Mouse (Mus musculus) left cerebral cortex, adult 18-20 months (tissue): ENCODE measurements at regions not wholly inside any gene's neighbourhood (a gene's known extent, or its start where the extent isn't known, plus 50 kb on each side); places are given as distances from the start of the nearest gene placed in this dataset.

Experiments used
- DNase-seq, 2 experiments: peaks; one replicate each; pipeline ENCODE4 v3.0.0; 2021 to 2022; ENCODE audit warnings: low spot score in 2 of 2, mixed read lengths in 1 of 2

GRCm38 (mm10) chr15:57644331-57644953 is 167.0 kb upstream of the Slc22a22 start:
- peak; percentile 6 to 12 for DNase-seq

- no peak for DNase-seq
Observed at GRCm38 (mm10) chr15:57639115-57639514, 161.7 kb upstream of the Slc22a22 start.

GRCm38 (mm10) chr15:57633067-57633466 is 155.6 kb upstream of the Slc22a22 start:
- peak; percentile 38 to 49 for DNase-seq

GRCm38 (mm10) chr15:57632537-57632936 is 155.1 kb upstream of the Slc22a22 start:
- no peak for DNase-seq

DNA sequence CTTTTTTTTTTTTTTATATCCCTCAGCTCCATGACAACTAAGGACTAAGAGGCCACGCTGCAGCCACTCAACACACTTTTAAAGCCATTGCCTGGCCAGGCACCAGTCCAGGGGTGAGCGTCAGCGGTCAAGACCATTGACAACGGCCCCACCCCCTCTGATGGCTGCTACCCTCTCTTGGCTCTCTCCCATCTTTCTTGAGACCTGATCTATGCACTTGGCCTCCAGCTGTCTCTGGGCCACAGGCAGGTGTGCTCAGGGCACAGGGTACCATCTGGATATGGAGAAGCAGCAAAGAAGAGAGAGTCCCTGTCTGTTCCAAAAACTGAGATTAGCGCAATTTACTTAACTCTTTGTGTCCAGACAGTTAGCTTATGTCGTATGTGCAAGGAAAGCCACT is 141.0 kb upstream of the Slc22a22 start:
- no peak for DNase-seq

DNA sequence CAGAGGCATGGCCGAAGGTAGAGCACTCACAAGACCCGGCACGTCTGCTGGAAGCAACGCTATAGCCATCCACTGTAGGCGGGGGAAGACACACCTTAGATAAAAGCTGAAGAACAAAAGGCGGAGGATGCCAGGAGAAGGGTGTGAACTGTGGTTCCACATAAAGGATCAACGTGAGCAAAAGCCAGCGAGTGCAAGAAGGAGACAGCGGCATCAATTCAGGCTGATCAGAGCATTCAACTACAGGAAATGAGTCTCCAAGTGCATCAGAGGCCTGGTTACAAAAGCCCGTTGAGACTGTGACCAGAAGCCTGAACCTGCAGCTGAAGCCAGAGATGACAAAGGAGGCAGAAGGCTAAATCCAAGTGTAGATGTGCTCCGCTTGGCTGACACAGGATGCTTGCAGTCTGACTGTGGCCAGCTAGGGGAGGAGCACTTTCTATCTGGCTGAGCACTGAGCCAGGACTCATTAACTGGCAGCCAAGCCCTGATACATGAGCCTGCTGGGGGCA is 139.5 kb upstream of the Slc22a22 start:
- no peak for DNase-seq

- DNase-seq, result no peak
Observed at GRCm38 (mm10) chr15:57610006-57610405, 132.6 kb upstream of the Slc22a22 start.

DNA sequence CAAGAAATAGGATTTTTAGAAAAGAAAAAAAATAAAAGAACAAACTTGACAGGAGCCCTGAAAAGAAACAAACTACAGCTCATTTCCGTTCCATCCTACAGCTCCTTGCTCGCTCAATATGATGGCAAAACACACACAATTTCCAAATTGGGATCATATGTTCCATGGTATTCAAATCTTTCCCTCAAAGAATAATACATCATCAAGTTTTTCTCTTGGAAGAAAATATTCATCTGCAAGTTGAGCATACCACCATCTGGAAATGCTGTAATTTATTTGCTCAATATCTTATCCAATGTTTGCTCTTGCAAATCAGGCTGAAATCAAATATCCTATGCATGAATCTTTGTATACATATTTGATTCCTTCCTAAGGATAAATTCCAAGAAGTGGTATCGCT is 131.1 kb upstream of the Slc22a22 start:
- DNase-seq, result no peak

DNA sequence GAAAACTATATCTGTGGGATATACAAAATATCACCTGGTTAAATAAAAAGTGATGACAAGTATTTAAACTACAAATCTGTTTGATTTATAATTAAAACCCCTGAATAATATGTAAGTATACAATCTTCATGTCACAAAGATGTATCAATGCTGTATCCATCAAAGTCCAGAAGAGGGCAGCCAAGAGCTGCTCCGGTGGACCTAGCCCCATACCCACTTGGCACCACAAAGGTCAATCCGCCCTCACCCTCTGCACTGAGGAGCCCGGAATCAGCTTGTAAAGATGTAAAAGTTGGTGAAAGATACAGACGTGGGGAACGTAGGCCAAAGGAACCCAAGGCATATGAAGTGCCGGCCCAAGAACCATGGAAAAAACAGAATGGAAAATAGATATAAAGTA is 123.1 kb upstream of the Slc22a22 start:
- DNase-seq, result peak; percentile 38 to 56

- DNase-seq, result no peak
Observed at GRCm38 (mm10) chr15:57593326-57594004, 116.0 kb upstream of the Slc22a22 start.

- DNase-seq, result peak in 1 of 2 experiments; percentile 4
Observed at GRCm38 (mm10) chr15:57590597-57591219, 113.3 kb upstream of the Slc22a22 start.

- DNase-seq, result peak in 1 of 2 experiments; percentile 3
Observed at GRCm38 (mm10) chr15:57589404-57590377, 112.3 kb upstream of the Slc22a22 start.

- DNase-seq, result no peak
Observed at GRCm38 (mm10) chr15:57585411-57585810, 108.0 kb upstream of the Slc22a22 start.

- DNase-seq, result no peak
Observed at GRCm38 (mm10) chr15:57584498-57584897, 107.1 kb upstream of the Slc22a22 start.

DNA sequence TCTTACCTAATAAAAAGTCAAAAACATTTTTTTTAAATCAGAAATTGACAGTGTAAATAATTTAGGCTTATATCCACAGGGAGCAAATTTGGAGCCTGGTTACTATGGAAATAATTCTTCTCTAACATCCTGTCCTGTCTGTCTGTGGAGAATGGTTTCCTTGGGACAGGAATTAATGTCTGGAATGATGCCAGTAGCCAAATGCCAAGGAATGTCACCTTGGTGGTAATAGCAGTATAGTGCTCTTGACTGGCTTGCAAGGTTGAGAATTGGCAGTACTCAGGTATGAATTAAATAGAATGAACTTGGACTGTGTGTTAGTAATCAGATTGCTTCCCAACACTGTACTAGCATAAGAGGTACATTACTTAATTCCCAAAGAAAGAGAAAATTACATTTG is 103.8 kb upstream of the Slc22a22 start:
- no peak for DNase-seq

DNA sequence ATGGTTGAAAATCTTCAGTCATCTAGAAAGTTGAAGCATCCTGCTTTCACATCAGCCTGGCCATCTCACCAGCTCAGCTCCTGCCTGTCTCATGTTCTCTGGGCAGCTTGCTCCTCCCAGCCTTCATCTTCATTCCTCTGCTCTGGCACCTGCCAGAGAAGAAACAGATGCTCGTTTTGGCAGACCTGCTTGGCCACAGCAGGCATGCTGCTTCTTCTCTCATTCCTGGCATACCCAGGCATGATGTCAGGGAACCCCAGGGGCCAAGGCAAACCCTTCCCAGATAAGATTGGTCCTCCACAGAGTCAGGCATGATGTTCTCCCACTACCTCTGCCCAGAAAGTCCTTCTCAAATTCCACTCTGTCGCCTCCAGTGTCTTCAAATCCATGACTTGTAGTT is 101.4 kb upstream of the Slc22a22 start:
- DNase-seq, result no peak

GRCm38 (mm10) chr15:57574080-57574618 is 96.7 kb upstream of the Slc22a22 start:
- no peak for DNase-seq

DNA sequence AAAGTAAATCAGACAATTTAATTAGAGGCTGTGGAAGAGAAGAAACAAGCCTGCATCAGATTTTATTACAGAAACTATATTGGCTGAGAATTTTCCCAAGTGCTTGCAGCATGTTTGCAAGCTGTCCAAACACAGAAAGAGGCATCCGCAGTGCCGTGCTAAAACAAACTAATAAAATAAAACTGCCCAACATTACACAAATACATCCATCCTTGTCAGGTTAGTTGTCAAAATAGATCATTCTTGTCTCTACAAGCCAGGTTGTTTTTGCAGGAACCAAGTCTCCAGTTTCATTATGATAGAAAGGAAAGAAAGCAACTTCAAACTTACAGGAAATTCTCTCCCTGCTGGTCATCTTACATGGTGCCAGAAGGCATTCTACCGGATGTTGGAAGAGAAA is 95.0 kb upstream of the Slc22a22 start:
- no peak for DNase-seq

- DNase-seq, result no peak
Observed at GRCm38 (mm10) chr15:57568006-57568630, 90.7 kb upstream of the Slc22a22 start.

DNA sequence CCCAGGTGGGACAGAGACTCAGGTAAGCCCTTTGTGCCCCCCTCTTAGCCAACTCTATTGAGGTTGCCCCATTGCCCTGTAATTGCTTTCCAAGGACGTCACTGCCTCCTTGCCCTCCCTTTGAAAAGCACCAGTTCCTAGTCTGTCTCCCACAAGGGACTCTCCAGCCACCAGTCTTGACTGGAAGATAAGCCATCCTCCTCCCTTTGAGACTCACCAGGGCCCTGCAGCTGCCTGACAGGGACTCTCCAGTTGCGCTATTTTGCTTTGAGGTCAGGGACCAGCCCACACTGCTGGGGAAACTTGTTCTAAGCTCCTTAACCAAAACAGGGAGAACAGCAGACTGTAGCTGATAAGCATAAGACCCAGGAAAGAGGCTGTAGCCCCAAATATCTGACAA is 69.7 kb upstream of the Slc22a22 start:
- DNase-seq, result no peak
